Mouse (Mus musculus): ENCODE results near the gene Tuba3b.

The Tuba3b gene

DNA sequence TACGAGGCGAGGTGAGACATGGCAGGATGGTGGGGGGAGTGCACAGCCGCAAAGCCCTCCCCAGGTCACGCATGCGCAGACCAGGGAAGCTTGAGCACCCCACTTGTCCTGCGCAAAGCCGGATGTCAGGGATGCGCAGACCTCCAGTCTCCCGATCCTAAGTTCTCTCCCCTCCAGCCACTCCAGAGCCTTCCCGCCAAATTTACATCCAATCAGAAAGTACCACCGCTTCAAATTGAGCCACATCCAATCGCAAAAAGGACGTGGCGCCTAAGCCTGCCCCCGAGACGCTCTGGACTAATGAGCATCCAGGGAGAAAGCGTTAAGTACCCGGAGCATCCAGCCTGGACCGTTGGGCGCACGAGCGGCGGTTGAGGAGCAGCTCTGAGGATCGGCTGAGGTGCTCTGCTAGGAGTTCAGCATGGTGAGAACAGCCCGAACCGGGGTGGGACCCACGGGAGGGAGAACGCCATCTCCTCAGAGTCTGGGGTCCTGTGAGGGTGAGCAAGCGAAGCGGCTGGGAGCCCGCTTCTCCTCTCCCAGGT is at the start of gene Tuba3b:
Gene Tuba3b, plus strand, starts transcription at position 92 of the 545 bp plus-strand sequence.
- DNase-seq = no peak

DNA sequence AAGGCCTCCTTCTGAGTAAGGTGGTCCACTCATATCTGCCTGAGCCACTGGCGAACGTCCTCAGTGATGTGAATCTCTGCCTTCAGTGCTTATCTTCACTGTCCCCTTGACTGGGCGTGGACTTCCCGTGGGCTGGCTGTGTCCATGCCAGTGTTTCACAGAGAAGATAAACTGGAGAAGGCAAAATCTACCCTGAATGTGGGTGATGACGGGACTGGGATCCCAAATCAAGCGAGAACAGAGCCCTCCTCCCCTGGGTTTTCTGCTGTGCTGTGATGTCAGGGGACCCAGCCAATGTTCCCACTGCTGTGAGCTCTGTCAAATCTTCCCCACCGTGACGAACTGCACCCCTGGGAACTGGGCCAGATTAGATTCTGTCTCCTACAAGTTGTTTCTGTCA is 48.3 kb upstream of the Tuba3b start:
- no peak for DNase-seq

DNA sequence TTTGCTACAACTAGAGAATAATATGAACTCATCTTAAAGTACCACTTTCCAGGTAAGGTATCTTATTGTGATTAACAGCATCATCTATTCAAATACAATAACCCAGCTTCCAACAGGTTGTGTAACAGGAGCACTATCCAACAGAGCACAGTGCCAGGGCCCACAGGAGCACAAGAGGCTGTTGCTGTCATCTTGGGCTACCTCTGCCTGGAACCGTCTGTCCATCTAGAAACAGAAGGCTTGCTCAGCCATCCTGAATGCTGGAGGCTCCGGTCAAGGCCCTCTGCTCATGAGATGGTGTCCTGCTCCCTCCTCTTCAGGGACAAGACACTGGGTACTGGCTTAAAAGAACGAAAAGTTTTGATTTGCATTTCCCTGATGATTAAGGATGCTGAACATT is 47.7 kb upstream of the Tuba3b start:
- DNase-seq = peak in 1 of 2 experiments; percentile 52

DNA sequence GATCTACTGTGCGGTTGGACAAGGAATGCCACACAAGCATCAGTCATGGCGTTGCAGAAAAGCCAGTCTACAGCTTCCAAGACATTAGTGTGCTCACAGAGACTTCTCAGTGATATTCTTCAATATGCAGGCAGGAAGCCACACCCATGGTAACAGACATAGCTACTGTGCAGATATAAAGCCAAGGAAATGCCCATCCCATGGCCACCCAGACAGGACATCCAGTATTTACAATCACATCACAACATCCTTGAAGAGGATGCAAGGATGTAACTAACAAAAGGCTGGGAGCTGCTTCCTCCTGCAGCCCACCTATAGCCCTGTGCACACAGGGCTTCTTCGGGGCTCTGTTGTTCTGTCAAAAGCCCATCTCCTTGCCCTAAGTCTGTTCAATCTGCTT is 46.9 kb upstream of the Tuba3b start:
- no peak for DNase-seq

DNA sequence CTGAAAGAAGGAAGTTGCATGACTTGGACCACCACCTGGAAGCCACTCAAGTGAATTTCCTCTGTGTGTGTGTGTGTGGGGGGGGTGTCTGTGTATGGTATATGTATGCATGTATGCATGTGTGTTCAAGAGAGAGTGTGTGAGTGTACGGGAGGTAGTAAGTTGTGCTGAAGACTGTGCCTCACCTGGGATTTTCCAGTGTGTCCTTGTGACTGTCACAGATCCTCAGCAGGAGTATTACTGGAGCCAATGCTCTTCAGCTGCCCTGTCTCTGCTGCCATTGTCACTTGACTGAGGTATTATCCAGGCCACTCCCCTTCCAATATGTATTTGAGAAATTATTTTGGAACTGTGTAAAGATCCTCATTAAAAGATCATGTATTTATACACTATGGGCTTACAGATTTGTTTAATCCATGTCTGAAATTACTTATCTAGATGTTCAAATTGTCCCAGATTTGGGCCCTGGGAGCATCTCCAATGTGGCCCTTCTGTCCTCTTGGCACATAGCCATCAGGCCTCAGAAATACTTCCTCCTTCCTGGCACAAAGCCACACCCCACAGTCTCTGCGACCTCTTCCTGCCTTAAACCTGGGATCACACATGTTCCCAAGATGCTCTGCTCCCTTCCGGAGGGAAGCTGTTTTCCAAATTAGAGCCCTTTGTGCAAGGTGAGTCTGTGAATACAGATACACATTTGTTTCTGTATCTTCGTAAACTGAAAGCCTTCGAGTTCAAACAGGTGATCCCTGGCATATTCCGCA is 42.1 kb upstream of the Tuba3b start:
- peak; percentile 77 to 90 for DNase-seq

DNA sequence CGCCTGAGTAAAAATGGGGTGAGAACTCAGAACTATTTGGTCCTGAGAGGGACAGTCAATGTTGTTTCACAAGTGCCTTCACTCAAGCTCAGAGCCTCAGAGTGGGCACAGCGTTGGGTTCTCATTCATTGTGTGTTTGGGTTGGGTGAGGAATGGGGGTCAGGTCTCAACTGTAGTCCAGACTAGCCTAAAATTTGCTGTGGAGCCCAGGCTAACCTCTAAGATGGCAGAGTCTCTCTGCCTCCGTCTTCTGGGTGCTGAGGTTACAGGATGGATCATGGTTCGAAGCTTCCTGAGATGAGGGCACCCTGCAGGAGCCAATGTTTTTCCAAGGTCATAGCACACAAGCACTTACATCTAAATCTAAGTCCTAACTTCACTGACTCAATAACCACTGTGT is 38.8 kb upstream of the Tuba3b start:
- no peak for DNase-seq

DNA sequence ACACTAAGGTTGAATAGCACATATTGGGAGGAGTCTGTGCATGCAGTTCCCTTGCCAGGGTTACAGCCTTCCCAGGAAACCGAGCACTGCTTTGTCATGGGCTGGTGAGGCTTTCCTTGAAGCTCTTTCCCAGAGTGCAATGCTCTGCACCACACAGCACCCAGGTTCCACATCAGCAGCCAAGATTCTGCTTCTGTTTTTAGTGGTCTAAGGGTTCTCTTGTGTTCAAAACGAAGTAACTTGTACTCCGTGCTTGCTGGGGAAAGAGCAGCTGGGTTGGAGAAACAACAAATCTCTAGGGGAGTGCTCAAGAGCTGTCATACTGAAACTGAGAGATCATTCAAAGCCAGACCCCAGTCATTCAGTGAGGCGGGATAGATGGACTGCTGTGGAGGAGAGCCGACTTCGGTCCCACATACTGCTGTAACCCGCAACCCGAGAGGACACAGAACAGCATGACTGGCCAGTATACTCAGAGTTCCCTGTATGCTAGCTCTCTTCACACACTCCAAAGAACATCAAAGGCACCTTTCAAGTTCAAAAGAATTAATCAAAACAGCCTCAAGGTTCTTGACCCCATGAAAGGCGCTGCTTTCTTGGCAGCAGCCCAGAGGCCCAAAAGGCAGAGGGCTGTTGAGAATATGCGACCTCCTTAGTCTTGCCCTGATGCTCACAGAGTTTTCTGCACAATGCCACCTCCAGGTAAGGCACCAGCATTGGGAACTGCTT is 36.9 kb upstream of the Tuba3b start:
- no peak for DNase-seq

DNA sequence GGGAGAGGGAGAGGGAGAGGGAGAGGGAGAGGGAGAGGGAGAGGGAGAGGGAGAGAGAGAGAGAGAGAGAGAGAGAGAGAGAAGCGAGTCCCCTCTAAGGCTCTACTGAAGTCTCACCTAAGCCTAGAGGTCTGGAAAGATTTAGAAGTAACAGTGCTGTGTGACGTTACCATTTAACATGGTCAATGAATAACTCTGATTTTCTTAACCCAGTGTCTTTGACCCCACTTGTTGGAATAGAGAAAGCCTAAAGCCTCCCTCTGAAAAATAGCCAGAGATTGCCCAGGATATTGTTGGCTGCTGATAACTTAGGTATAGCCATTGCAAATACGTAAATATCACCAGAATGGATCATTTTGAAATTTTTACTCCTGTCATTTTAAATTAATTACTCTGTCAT is 35.8 kb upstream of the Tuba3b start:
- no peak for DNase-seq

DNA sequence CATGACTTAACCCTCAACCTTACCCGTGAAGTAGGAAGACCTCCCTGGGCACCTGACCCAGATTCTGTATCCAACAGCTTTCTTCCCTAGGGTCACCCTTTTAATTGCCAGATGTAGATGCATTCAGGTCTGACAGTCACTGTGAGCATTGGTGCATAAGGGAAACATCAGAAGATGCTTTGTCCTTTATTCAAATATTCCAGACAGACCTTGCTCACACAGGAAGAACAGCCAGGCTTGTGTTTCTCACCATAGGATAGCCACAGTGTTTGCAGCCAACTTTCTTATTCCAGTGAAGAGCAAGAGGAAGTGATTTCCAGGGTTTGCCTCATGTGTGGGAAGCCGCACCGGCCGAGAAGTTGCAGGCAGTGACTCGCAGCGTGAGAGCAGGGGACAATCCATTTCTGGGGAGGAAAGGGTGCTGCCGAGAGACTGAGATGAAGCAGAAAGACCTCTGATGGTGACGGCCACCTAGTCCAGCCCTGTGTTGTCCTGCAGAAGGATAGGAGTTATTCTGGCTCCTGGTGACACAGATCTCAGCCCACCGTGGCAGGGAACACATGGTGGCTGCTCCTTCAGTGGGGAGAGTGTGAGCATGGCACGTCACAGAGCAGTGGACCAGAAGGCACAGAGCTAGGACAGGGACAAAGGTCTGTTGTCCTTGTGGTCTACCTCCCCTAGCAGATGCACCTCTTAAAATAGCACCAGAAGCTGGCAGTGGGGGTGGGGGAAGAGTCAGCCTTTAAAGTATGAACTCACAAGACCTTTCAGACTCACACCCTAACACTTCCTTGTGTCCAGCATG is 34.0 kb upstream of the Tuba3b start:
- DNase-seq = no peak

DNA sequence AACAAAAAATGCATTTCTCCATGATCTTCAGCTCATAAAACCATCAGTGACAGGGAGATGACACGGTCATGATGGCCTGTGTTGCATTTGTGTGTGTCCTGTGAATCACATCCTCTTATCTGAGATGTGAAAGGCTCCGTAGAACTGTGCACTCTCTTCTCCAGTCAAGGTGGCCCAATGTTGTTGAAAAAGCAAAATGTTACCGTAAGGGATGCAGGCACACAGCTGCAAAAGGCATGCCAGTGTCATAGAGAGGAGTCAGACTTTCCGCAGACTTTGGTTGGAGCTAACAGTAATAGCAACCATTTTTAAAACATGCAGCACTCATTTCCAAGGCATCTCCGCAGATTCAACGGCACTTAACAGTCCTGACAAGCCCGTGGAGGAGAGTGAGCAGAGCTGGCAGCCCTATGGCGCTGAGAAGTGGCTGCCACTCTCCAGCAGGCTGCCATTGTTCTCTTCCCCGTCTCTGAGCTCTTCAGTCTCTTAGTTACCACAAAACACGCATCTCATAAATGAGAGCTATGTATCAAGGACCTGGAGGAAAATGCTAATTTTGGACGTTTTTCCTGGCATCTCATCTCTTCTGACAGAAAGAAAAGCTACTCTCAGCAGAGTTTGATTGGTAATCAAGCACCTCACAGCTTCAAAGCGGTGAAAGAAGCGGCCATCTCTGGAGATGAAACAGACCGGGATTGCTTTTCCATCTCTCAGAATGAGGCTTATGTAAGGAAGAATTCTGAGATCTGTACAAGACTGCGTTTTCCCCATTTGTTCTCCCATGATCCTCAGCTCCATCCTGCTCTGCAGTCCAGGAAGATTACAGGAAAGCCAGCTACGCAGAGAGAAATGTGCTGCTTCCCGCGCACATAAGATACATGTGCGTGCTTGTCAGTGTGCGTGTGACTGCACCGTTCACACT is 30.2 kb upstream of the Tuba3b start:
- no peak for DNase-seq

DNA sequence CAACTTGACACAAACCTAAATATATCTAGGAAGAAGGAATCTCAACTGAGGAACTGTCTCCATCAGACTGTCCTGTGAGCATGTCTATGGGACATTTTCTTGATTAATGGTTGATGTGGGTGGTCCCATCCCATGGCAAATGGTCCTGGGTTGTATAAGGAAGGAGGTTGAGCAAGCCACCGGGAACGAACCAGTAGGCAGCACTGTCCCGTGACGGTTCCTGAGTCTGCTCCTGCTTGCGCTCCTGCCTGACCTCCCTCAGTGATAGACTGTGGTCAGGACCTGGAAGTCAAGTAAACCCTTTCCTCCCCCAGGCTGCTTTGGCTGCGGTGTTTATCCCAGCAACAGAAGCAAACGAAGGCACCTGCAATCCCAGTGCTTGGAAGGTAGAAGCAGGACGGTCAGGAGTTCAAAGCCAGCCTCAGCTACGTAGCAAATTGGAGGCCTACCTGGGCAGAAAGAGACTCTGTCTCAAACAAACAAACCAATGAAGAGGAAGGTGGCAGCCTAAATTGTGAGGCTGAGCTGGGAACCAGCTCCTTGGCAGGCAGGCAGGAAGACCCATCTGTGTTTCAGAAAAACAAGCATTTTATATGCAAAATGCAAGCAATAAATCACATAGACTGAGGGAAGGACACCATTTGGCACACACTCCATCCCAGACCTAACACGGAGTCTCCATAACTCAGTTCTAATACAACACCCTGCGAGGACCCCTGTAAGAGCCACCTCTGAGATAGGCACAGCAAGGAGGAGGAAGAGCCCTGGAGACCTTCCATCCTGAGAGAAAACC is 24.9 kb upstream of the Tuba3b start:
- DNase-seq = no peak

DNA sequence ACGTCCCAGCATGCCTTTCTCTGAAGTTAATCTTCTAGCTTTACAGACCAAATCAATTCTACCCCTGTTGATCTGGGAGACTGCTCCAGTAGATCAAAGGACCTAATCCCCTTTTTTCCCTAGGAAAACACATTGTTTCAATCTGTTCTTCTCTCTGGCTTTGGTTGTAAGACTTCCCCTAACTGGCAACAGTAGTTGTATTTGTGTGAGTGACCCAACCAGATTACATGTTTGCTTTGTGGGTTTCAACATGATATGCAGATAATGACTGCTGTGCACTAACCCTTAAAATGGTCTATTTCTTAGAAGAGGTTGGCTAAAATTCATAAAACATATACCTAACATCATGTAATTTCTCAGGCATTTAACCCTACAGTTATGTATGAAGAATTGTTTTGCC is 24.0 kb upstream of the Tuba3b start:
- no peak for DNase-seq

DNA sequence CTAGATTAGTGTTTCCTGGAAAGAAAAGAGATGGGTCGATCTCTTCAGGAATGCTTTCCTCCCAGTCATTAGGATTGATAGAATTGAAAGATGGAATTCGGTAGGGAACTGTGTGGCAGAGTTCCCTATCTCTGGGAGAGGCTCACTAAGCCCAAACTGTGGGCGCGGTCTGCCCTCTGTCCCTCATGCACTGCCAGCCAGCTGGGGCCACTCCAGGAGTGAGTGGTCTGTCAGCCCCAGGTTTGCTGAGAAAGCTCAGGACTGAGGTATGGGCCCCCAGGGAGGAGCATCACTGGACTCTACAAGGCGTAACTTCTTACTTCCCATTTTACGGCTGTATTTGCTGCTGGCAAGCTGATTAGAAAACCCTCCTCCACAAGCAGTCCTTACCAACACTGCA is 23.5 kb upstream of the Tuba3b start:
- no peak for DNase-seq

DNA sequence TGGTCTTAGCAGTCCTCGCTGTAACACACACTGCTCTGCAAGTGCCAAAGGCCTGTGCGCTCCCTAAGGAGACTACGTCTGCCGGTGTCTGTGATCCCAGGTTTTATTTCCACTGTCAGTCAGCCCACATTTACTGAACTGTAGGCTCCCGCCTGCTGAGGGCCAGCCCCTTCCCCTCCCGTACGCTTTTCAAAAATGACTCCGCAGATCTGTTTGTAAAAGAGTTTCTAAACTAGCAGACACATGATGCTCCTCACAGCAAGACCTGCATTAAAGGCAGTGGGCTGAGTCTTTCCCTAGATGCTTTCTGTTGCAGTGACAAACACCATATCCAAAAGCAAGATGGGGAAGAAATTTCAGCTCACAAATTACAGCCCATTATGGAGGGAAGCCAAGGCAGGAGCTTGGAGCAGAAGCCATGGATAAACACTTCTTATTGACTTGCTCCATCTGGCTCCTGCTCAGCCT is 23.0 kb upstream of the Tuba3b start:
- no peak for DNase-seq

DNA sequence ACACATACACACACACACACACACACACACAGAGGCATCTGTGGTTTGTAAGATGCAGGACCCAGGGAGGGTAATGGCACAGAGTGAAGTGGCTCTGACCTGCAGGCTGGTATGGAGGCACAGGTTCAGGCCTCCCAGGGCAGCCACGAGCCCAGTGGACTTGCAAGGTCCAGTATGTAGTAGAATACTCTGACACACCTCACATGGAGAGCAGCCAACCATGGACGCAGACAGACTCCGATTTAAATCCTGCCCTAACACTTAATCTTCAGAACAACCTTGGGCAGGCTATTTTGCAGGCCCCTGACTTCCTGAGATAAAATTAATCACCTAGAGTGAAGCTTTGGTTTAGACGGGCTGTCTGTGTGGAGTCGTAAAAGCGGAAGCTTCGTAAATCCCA is 21.6 kb upstream of the Tuba3b start:
- no peak for DNase-seq

DNA sequence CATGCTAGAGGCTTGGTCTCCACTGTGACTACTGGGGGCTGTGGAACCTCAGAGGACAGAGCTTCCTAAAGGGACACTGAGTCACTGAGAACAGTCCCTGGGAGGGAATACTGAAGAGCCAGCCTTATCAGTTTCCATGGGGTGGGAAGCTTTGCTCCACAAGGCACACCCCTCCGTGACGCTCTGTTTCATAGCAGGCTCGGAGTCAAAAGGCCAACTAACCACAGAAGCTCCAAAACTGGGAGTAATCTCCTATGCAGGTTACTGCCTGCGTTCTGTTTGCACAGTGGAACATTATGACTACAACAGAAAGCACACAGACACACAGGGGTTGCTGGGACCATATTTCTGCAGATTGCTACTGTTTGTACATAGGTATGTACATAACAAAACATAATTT is 19.7 kb upstream of the Tuba3b start:
- no peak for DNase-seq

DNA sequence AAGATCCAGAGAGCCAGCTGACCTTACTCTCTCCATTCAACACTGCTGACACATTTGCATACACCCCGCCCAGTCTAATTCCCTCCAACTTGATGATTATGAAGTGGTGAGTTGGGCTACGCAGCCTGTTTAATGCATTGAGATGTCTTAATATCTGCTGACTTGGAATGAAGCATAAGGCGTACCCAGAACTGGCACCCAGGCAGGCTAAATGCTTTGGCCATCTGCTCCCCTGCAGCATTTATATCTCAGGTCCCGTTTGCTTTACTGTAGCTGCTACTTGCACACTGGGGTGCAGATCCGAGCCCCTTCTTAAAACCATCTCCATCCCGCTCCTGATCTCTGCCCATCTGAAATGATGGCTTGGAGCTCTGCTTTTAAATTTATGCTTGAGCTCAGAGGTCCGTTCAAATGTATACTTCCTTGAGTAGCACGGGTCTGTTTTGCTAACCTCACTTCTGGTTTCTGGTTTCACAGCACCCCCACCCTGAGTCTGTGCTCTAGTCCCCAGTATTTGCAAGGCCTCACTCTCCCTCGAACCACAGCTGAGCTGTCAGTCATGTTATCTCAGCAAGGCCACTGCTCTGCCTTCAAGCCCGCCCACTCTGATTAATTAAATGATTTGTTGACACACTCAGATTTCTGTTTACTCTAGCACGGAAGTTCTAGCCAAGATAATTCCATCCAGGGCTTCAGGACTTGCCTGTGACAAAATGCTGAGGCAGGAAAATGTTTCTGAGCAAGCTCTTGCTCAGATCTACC is 16.6 kb upstream of the Tuba3b start:
- peak; percentile 71 to 72 for DNase-seq

DNA sequence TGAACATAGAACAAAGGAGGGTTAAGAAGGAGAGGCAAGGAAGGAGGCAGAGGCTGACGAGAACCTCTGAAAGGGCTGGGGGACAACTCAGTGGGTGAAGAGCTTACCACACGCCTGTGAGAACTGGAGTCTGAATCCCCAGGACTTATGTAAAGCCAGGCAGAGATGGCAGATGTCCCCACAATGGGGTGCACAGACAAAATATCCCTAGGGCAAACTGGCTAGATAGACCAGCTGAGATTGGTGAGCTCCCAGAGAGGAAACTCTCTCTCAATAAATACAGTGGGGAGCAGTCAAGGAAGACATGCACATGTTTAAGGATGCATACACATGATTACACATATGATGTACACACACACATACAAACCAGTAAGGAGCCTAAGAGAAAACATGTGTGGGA is 11.4 kb upstream of the Tuba3b start:
- peak; percentile 36 to 50 for DNase-seq

DNA sequence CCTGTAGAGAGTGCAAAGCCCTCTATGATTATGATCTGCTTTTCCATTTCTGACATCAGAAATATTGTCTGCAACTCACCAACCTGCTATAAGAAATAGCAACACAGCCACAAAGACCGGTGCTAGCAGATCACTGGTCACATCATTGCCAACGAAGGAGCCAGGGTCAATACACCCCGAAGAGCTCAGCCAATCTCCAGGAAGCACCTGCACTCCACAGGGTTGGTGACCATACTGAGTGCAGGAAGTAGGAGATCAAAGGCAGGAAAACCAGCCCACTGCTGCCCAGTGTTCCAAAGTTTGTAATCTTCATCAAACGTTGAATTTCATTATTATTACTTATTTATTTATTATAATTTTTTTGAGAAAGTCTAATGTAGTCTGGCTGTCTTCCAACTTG is 10.9 kb upstream of the Tuba3b start:
- no peak for DNase-seq

DNA sequence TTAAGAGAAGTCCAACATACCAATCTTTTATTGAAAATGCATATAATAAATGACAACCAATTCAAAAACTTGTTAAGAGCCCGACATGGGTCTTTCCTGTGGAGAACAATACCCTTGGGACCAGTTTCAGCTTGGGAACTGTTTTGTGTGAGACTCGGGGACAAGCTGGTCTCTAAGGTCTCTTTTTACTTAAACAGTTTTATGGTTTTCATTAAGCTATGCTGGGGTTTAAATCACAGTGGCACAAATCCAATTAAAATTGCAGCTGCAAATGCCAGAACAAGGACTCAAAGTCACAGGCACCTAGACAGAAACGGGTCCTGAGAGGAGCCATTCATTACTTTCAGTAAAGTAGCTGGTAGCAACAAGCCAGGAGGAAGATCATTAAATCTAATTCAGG is 10.4 kb upstream of the Tuba3b start:
- DNase-seq = no peak

Measured in cerebellum, postnatal 25 days (tissue).